Mouse (Mus musculus) MEL (cell line): Measurements from ENCODE around the gene Ttc6. TPM values are rescaled to one million over a fixed set of nuclear protein-coding genes. Genes with fewer than 3 reads are reported as not detected.

Source experiments
- DNase-seq: peaks from one replicate; pipeline ENCODE4 v3.0.0; 2011; ENCODE audit warnings: low read depth, low spot score
- H3K27ac ChIP-seq: 2 replicates; pipeline ENCODE4 v1.5.1; 2012; ENCODE audit warnings: low read depth, mild to moderate bottlenecking, control low read depth, low read length, moderate library complexity; ENCODE audit not compliant: control insufficient read depth
- H3K27me3 ChIP-seq, 2 experiments: fragments of 150-350 bp in 1 of 2; sonication (generic) in 1 of 2; 2 replicates each; pipeline ENCODE4 v1.6.1; 2012; ENCODE audit warnings: low read length in 2 of 2, mild to moderate bottlenecking in 2 of 2, improper control_type of control experiment in 1 of 2, moderate library complexity in 1 of 2; ENCODE audit not compliant: insufficient read depth in 2 of 2, control insufficient read depth in 1 of 2
- H3K36me3 ChIP-seq, 2 experiments: 2 replicates each; pipeline ENCODE4 v1.6.1; 2012 to 2014; ENCODE audit warnings: low read length in 2 of 2, improper control_type of control experiment in 1 of 2, inconsistent platforms in 1 of 2, mild to moderate bottlenecking in 1 of 2; ENCODE audit not compliant: insufficient read depth in 2 of 2, control insufficient read depth in 1 of 2
- H3K4me1 ChIP-seq, 2 experiments: fragments of 150-350 bp in 1 of 2; sonication (generic) in 1 of 2; 2 replicates each; pipeline ENCODE4 v1.6.1; 2012; ENCODE audit warnings: low read length in 2 of 2, improper control_type of control experiment in 1 of 2, mild to moderate bottlenecking in 1 of 2; ENCODE audit not compliant: insufficient read depth in 2 of 2, control insufficient read depth in 1 of 2
- H3K4me3 ChIP-seq, 2 experiments: fragments of 150-350 bp in 1 of 2; sonication (generic) in 1 of 2; 2 replicates each; pipeline ENCODE4 v1.5.1; 2012; ENCODE audit warnings: low read depth in 2 of 2, low read length in 2 of 2, mild to moderate bottlenecking in 2 of 2, moderate library complexity in 2 of 2, control low read depth in 1 of 2, improper control_type of control experiment in 1 of 2; ENCODE audit not compliant: control insufficient read depth in 1 of 2, insufficient read depth in 1 of 2
- H3K79me2 ChIP-seq: 2 replicates; pipeline ENCODE4 v1.6.1; 2012; ENCODE audit warnings: mild to moderate bottlenecking, low read length, moderate library complexity; ENCODE audit not compliant: control insufficient read depth, poor library complexity, insufficient read depth
- H3K9ac ChIP-seq: 2 replicates; pipeline ENCODE4 v1.6.1; 2012; ENCODE audit warnings: low read depth, mild to moderate bottlenecking, control low read depth, low read length, moderate library complexity; ENCODE audit not compliant: control insufficient read depth, poor library complexity, severe bottlenecking
- H3K9me3 ChIP-seq: fragments of 150-350 bp; sonication (generic); replicated peaks from 2 replicates; pipeline ENCODE4 v1.6.1; 2012; ENCODE audit warnings: mild to moderate bottlenecking, low read length, improper control_type of control experiment, moderate library complexity; ENCODE audit not compliant: insufficient read depth
- CHD2 ChIP-seq: IDR thresholded peaks from 2 replicates; pipeline ENCODE4 v1.6.1; 2011; ENCODE audit warnings: low read length, improper control_type of control experiment
- CTCF ChIP-seq, 3 experiments: IDR thresholded peaks in 2 of 3; conservative IDR thresholded peaks in 1 of 3; 2 replicates each; pipeline ENCODE4 v1.5.1; 2011 to 2012; ENCODE audit warnings: low read length in 3 of 3, low read depth in 2 of 3, mild to moderate bottlenecking in 2 of 3, improper control_type of control experiment in 1 of 3, inconsistent platforms in 1 of 3, mixed read lengths in 1 of 3, moderate library complexity in 1 of 3; ENCODE audit not compliant: control insufficient read depth in 1 of 3, insufficient read depth in 1 of 3, poor library complexity in 1 of 3, severe bottlenecking in 1 of 3
- ELF1 ChIP-seq: IDR thresholded peaks from 2 replicates; pipeline ENCODE4 v1.6.1; 2014; ENCODE audit warnings: low read depth, mild to moderate bottlenecking, inconsistent platforms, low read length, improper control_type of control experiment, moderate library complexity
- EP300 ChIP-seq, 2 experiments: IDR thresholded peaks; 2 replicates each; pipeline ENCODE4 v1.6.1; 2011; ENCODE audit warnings: improper control_type of control experiment in 2 of 2, low read length in 2 of 2, low read depth in 1 of 2, mild to moderate bottlenecking in 1 of 2
- ETS1 ChIP-seq: IDR thresholded peaks from 2 replicates; pipeline ENCODE4 v1.6.1; 2012; ENCODE audit warnings: low read depth, mild to moderate bottlenecking, inconsistent platforms, low read length, improper control_type of control experiment, moderate library complexity
- GABPA ChIP-seq: IDR thresholded peaks from 2 replicates; pipeline ENCODE4 v1.6.1; 2012; ENCODE audit warnings: low read depth, mild to moderate bottlenecking, inconsistent platforms, low read length, improper control_type of control experiment, moderate library complexity
- HCFC1 ChIP-seq: IDR thresholded peaks from 2 replicates; pipeline ENCODE4 v1.6.1; 2012; ENCODE audit warnings: low read depth, mild to moderate bottlenecking, inconsistent platforms, low read length, improper control_type of control experiment, moderate library complexity
- JUND ChIP-seq: IDR thresholded peaks from 2 replicates; pipeline ENCODE4 v1.6.1; 2011; ENCODE audit warnings: low read depth, mild to moderate bottlenecking, improper control_type of control experiment, low read length
- MAZ ChIP-seq: IDR thresholded peaks from 2 replicates; pipeline ENCODE4 v1.6.1; 2012; ENCODE audit warnings: low read depth, mild to moderate bottlenecking, inconsistent platforms, low read length, improper control_type of control experiment
- MEF2A ChIP-seq: IDR thresholded peaks from 2 replicates; pipeline ENCODE4 v1.6.1; 2014; ENCODE audit warnings: low read depth, mild to moderate bottlenecking, inconsistent platforms, low read length, improper control_type of control experiment; ENCODE audit not compliant: poor library complexity, insufficient replicate concordance, severe bottlenecking; ENCODE audit errors: extremely low read depth
- MYB ChIP-seq: IDR thresholded peaks from 2 replicates; pipeline ENCODE4 v1.6.1; 2011; ENCODE audit warnings: mild to moderate bottlenecking, low read depth, low read length, improper control_type of control experiment
- NELFE ChIP-seq: IDR thresholded peaks from 2 replicates; pipeline ENCODE4 v1.6.1; 2011; ENCODE audit warnings: low read depth, low read length, improper control_type of control experiment
- NRF1 ChIP-seq: IDR thresholded peaks from 2 replicates; pipeline ENCODE4 v1.6.1; 2014; ENCODE audit warnings: low read depth, mild to moderate bottlenecking, inconsistent platforms, low read length, improper control_type of control experiment, moderate library complexity; ENCODE audit not compliant: poor library complexity, insufficient read depth, severe bottlenecking
- POLR2A ChIP-seq, 2 experiments: IDR thresholded peaks; 2 replicates each; pipeline ENCODE4 v1.6.1; 2011 to 2012; ENCODE audit warnings: low read length in 2 of 2, mild to moderate bottlenecking in 2 of 2, control low read depth in 1 of 2, improper control_type of control experiment in 1 of 2, low read depth in 1 of 2, moderate library complexity in 1 of 2; ENCODE audit not compliant: control insufficient read depth in 1 of 2, insufficient read depth in 1 of 2, poor library complexity in 1 of 2
- RAD21 ChIP-seq: IDR thresholded peaks from 2 replicates; pipeline ENCODE4 v1.6.1; 2011; ENCODE audit warnings: mild to moderate bottlenecking, low read depth, low read length, improper control_type of control experiment
- RCOR1 ChIP-seq: IDR thresholded peaks from 2 replicates; pipeline ENCODE4 v1.6.1; 2012; ENCODE audit warnings: low read depth, mild to moderate bottlenecking, inconsistent platforms, low read length, improper control_type of control experiment
- SIN3A ChIP-seq: IDR thresholded peaks from 2 replicates; pipeline ENCODE4 v1.6.1; 2012; ENCODE audit warnings: low read length, improper control_type of control experiment, inconsistent platforms
- SMC3 ChIP-seq: IDR thresholded peaks from 2 replicates; pipeline ENCODE4 v1.6.1; 2011; ENCODE audit warnings: low read depth, low read length, improper control_type of control experiment
- TAL1 ChIP-seq: IDR thresholded peaks from 2 replicates; pipeline ENCODE4 v1.6.1; 2012; ENCODE audit warnings: mild to moderate bottlenecking, inconsistent platforms, low read length, moderate library complexity, mixed read lengths
- ZC3H11A ChIP-seq: IDR thresholded peaks from 2 replicates; pipeline ENCODE4 v1.6.1; 2012; ENCODE audit warnings: low read depth, mild to moderate bottlenecking, inconsistent platforms, low read length, improper control_type of control experiment
- ZMIZ1 ChIP-seq: IDR thresholded peaks from 2 replicates; pipeline ENCODE4 v1.6.1; 2012; ENCODE audit warnings: low read depth, mild to moderate bottlenecking, inconsistent platforms, low read length, improper control_type of control experiment, moderate library complexity
- ZNF384 ChIP-seq: IDR thresholded peaks from 2 replicates; pipeline ENCODE4 v1.6.1; 2012; ENCODE audit warnings: low read depth, mild to moderate bottlenecking, inconsistent platforms, low read length, improper control_type of control experiment
- polyA plus RNA-seq, 2 experiments: library from polyadenylated mRNA; stranded (reverse) in 1 of 2; unstranded in 1 of 2; fragments of >175 nt in 1 of 2; fragments of >200 nt in 1 of 2; gene quantifications; 2 replicates each; pipeline versions ENCODE4 v1.2.1 to v1.2.4; 2012; ENCODE audit warnings: low replicate concordance in 2 of 2, low read depth in 1 of 2; ENCODE audit not compliant: insufficient read length in 2 of 2, insufficient read depth in 1 of 2, missing spikeins in 1 of 2
- total RNA-seq: library from RNA; depleted of rRNA; stranded (reverse); fragments of 300-350 nt; gene quantifications from 2 replicates; pipeline ENCODE4 v1.2.3, GENCODE M21; 2012

Ttc6 gene
- total and polyA plus RNA-seq, 3 experiments: not detected

DNA sequence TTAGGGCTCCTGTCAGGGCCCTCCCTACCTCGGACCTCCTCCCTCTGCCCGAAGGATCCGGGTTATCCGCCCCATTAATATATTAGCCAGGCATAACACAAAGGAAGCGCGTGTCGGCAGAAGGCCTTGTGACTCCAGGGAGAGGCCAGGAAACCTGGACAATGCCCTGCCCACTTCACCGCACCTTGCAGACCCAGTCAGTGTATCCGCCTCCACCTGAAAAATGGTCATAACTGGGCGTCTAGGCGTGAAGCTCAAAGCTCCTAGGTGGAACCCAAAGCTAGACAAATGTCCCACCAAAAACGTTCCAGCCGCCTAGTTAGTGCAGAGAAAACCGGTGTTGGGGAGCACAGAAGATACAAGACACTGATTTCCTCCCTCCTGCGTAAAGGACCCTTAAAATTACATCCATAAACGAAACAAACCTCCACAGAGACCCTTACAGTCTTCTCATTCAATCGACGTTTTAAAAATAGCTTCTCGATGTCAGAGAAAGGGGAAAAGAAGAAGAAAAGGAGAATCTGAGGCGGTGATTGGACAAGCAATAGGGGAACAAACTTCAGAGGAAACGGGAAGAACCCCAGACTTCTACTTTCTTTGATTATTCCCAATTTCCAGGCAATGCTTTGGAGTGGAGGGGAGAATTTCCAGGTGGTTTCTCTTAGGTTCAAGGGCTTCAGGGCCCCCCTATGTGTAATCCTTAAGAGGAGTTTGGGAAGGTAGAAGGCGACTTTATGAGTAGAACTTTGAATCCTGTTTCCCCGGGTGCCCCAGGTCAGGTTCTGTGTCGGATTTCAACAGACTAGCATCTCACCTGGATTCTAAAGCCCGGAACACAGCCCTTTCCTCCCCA lies 27.6 kb upstream of the Ttc6 start:
- TF ChIP-seq ZC3H11A (no peak), RAD21 (no peak), CHD2 (no peak), MAZ (no peak)
- H3K27me3 ChIP-seq: no peaks in the 10 kb centered on the region
- no peaks in the 10 kb centered on the region for H3K4me1 ChIP-seq
- no peaks in the 10 kb centered on the region for H3K79me2 ChIP-seq
- no peak overlapping the region for H3K9ac ChIP-seq
- H3K36me3 ChIP-seq: no peaks in the 10 kb centered on the region
- no peak for DNase-seq
- no peak overlapping the region for H3K27ac ChIP-seq
- H3K4me3 ChIP-seq: no peak overlapping the region
- no peaks in the 10 kb centered on the region for H3K9me3 ChIP-seq

DNA sequence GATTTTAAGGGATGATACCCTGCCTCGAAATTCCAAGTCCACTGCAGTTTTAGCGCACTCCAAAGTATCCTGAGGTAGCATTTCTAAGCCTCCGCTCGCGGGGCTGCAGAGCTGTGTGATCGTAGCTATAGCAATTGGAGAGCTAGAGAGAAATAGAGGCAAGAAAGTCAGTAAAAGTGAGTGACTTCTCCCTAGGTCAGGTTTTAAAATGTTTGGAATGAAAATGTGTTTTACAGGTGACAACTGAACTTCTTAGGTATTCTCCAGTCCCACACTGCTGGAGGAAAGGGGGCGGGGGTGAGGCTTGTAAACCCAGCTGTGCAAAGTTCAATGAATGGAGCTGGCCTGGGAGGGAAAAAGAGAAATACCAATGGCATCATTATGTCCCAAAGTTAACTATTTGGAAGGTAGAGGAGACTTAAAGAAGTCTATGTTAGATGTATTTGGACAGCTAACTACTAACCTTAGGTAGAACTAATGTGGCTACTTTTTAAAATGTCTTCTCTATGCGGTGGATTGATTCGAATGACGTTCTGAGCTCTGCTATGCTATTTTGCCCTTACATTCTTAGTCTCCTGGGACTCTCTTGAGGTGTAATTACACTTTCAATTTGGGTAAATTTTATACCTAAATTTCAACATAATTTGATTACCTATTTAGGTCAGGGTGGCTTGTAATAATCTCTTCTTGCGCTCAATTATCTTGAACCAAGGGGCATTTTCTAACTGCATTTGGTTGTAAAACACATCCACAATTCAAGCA lies 26.8 kb upstream of the Ttc6 start:
- H3K9me3 ChIP-seq: no peaks in the 10 kb centered on the region
- no peak overlapping the region for H3K4me3 ChIP-seq
- H3K79me2 ChIP-seq: no peaks in the 10 kb centered on the region
- no peak overlapping the region for H3K27ac ChIP-seq
- H3K4me1 ChIP-seq: no peaks in the 10 kb centered on the region
- TF ChIP-seq MYB (no peak), SIN3A (no peak), ZC3H11A (no peak), ZMIZ1 (no peak), CHD2 (no peak), SMC3 (no peak), ZNF384 (no peak), NELFE (no peak), ETS1 (no peak), TAL1 (no peak), ELF1 (no peak), HCFC1 (no peak), NRF1 (no peak), EP300 (IDR thresholded peaks at IDR 0.05; ENCODE audit: low read depth in 1 of 2, low read length in 2 of 2) (no peak), GABPA (no peak), MEF2A (no peak), JUND (no peak), CTCF (IDR thresholded peaks at IDR 0.05 in 2 of 3, conservative IDR thresholded peaks at IDR 0.05 in 1 of 3; ENCODE audit: control insufficient read depth in 1 of 3, insufficient read depth in 1 of 3, low read depth in 2 of 3, low read length in 3 of 3, poor library complexity in 1 of 3, severe bottlenecking in 1 of 3) (no peak), RCOR1 (no peak), POLR2A (IDR thresholded peaks at IDR 0.05; ENCODE audit: control insufficient read depth in 1 of 2, insufficient read depth in 1 of 2, low read depth in 1 of 2, low read length in 2 of 2, poor library complexity in 1 of 2) (no peak)
- no peaks in the 10 kb centered on the region for H3K36me3 ChIP-seq
- no peaks in the 10 kb centered on the region for H3K27me3 ChIP-seq
- no peak overlapping the region for H3K9ac ChIP-seq
- no peak for DNase-seq
